Mouse (Mus musculus): ENCODE results near the gene Irak2. TPM values are rescaled to one million over a fixed set of nuclear protein-coding genes. Genes with fewer than 3 reads are reported as not detected.
"Not testable (repeated sequence)": the region's sequence is repeated elsewhere in the genome, so short reads cannot be mapped to it uniquely, and the experiment has no call there.

The Irak2 gene
- total RNA-seq, 2 experiments from 2014 or later: 15.8 to 23.3 TPM

DNA sequence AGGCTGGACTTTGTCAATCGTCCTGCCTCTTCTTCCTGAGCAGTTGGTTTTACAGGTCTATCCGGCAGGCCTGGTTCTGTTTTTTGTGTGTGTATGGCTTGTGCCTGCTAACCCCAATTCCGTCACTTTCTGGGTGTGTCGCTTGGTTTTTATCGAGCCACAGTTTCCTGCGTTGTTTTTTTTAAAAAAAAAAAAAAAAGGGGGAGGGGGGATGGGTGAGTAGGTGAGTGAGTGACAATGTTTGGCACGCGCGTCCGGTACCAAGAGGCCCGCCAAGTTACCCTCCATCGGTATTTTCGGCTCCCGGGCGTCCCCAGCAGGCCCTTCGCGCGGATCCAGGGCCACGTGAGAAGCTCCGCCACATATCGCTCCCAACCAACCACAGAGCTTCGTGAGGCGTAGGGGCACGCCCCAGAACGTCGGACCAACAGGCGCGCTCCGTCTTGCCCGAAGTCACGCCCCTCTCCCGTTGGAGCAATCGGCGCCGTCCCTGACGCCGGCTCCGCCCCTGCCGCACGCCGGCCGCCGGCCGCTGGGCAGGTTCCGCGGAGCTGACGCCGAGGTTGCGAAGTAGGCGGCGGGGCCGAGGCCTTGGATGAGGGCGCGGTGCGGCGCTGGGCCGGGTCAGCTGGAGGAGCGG is 58.4 kb downstream of the Irak2 start, which contains the start of gene Tatdn2:
TSS of gene Tatdn2 (plus strand) at position 469 of the 640 bp plus-strand sequence.
- peak; percentile 97 for DNase-seq

DNA sequence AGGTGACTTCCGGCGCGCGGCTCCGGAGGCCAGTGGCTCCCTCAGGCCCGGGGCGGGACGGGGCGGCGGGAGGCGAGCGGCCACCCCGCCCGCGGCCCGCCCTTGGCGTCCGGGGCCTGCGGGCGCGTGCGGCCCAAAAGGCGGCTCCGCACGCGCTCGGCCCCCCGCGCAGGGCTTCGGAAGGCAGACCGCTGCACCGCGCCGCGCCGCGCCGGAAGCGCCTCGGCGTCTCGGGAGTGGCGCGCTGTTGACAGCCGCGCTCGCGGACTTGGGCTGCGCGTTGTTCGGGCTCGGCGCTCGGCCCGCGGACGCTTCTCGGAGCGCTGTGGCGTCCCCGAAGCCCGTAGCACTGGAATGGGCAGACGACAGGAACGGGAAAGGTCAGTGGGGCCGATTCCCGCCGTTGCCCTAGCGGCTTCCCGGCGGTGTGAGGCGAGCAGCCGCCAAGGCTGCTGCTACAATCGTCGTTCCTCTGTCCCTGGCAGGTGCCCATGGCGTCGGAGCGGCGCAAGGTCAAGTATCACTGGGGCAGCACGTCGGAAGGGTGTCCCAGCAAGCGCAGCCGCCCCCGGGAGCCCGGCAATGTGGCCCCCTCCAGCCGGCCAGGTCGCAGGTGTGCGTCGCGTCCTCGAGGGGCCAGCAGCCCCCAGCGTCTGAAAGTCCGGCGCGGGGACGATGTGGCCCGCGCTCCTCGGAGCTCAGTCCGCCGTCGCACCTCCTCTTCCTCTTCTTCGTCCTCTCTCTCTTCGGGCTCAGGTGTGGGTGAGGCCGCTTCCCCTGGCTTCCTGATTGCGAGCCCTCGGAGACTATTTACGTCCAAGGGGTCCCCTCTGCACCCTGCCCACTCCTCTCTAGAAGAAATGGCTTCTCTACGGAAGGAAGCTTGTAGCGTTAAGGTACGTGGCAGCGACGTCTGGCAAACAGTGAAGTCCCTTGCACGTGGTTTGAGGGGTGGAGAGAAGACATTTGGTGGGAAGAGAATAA is 59.2 kb downstream of the Irak2 start:
- DNase-seq: peak; percentile 63

DNA sequence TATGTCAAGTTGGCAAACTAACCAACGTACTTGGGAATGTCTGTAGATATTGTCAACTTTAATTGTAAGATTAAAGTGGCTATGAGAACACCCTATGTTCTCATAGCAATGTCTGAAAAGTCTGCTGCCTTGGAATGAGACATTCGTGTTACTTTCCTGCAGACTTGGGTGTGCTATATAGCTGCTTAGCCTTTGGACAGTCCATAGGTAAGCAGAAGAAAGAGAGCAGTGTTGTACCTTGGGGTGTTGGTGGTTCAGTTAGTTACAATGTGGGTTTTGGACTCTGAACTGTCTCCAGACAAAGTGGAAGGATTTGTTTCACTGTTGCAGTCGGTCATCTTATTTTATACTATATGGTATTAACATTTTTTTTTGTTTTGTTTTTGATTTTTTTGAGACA is 74.5 kb downstream of the Irak2 start:
- no peak for DNase-seq

DNA sequence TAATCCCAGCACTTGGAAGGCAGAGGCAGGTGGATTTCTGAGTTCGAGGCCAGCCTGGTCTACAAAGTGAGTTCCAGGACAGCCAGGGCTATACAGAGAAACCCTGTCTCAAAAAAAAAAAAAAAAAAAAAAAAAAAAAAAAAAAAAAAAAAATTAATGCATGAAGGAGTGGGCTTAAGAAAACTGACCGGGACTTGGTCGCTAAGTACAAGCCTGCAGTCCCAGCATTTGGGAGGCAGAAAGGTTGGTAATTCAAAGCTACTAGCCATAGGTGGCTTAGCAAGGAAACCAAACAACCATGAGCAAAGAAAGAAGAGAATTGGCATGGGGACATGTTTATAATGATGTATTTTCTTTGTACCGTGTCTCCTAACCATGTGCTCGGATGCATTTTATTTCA is 75.1 kb downstream of the Irak2 start:
- DNase-seq: not testable (repeated sequence)

DNA sequence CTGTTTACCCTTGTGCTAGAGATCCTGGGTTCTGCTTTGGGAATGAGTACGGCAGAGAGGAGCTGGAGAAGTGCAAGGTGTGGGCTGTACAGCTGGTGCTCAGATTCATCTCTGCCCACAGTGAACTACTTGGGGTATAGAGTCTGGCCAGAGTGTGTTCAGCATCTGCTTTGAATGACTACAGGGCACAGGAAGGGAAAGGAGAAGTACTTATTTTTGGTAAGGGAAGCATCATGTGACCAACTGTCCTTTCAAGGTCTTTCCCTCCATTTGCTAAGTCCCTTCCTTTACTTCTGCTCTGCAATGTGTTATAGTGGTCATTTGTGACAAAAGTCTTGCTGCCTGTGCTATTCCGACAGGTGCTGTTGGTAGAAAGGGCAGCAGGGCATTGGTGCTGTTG is 76.0 kb downstream of the Irak2 start:
- DNase-seq: no peak

DNA sequence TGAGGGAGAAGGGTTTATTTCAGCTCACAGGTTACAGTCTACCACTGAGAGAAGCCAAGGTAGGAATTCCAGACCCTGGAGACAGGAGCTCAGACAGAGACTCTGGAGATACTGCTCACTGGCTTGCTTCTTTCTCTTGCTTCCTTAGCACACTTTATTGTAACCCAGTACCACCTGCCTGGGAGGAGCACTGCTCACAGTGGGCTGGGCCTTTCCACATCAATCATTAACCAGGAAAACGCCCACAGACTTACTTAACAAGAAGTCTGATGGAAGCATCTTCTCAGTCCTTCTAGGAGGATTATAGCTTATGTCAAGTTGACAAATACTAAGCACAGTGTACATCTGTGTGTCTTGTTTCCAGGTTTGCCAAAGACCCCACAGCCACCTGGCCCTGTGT is 76.5 kb downstream of the Irak2 start:
- DNase-seq: no peak

DNA sequence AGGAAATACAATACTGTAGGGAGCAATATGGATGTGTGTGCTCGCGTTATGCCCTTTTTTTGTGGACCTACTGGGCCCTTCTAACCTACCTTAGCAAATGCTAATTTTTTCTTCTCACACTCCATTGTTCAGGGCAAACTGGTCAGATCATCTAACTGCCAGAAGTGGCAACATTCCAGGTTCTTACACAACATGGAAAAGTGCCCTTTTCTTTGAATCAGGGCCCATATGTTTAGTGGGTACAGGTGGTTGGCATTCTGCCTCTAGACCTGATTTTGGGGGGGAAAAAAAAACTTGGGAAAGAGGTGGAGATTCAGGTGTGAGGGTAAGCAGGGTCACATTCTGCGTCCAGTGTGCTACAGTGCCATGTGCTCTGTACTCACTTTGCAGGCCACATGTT is 79.3 kb downstream of the Irak2 start:
- DNase-seq: peak; percentile 36

DNA sequence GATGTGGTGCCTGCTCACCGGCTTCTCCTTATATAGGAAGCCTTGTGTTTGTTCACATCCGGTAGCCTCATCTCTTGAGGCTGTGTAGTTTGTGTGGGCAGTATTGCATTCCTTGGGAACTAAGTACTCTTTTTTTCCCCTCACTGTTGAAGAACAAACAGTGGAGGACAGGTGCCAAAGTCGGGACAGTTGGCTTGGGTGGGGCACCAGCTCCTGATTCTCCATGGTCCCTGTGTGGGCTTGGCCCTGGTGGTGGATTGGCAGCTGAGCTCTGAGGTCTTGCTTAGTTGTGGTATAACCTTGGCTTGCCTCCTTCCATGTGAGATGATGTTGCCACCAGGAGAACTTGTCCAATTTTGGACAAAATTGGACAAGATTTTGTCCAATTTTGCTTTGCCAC is 81.6 kb downstream of the Irak2 start, which contains the start of gene Ghrl:
TSS of gene Ghrl (minus strand) at position 3 of the 400 bp plus-strand sequence.
- no peak for DNase-seq

DNA sequence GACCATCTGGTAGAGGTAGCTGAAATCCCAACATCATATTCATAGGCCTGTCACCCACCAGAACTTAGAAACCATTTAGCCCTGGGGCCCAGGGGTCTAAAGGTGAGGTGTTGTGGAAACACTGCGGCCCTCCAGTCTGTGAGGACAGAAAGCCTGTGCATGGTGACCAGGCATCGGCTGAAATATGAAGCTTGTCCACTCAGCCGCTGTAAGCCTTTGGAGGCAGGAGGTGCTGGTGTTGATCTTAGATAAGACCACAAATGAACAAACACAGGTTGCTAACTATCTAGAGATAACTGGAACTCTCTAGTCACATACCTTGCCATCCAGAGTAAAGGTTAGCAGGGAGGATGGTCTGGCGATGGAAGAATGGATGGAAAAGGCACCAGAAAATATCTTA is 82.8 kb downstream of the Irak2 start:
- no peak for DNase-seq

DNA sequence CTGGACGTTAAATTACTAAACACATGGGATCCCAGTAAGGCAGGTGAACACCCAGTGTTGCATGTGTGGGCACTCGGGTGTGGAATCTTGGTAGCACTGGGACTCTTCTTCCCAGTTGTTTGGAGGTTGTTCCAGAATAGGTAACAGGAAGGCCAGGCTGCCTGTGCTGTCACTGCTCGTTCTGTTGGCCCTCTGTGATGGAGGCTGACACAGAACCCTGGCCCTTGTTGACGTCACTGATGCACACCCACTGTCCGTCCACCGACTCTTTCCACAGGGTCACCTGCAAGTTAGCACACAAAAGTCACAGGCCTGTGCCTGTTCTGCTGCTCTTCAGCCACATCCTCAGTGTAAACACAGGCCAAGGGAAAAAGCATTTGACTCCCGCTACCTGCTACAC is 89.9 kb downstream of the Irak2 start:
- no peak for DNase-seq

DNA sequence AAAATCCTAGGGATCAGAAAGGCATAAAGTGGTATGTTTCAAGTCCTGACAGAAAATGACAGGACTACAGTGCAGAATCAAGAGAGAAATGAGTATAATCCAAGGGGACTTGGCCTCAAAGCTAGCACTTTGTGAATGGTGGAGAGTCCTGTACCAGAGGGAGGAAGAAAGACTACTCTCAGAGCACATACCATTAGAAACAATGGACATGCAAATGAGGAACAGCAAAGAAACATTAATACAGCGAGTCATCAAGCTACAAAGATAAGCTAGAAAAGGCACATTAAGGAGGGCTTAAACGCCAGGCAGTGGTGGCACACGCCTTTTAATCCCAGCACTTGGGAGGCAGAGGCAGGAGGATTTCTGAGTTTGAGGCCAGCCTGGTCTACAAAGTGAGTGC is 93.0 kb downstream of the Irak2 start:
- no peak for DNase-seq

DNA sequence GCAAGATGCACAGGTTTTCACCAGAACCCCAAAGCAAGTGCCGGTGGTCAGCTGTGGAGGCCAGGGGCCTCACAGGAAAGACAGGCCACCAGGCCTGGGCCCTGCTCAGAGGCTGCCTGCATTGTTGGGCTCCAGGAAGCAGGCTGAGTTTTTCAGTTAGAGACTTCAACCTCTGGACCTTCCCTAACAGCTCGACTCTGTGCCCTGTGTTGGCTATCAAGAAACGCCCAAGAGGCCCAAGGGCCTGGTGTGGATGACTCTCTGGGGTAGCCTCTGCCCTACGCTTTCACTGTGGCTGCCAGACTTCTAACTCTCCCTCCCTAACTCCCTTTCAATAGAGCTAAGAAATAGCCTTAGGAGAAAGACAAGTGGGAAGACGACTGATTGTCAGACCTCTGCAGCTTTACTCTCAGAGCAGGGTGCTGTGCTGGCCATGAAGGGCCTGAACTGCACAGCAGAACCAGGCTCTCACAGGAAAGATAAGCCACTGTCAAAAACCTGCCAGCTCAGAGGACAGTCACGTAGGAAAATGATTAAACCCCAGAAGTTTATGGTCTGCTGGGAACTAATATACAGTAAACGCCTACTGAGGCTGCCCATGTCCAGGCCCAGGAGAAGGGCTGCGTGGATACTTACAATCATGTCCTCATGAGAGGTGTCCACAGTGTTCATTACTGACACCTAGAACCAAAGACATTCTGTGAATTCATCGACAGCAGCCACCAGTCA is 99.2 kb downstream of the Irak2 start:
- DNase-seq: no peak

DNA sequence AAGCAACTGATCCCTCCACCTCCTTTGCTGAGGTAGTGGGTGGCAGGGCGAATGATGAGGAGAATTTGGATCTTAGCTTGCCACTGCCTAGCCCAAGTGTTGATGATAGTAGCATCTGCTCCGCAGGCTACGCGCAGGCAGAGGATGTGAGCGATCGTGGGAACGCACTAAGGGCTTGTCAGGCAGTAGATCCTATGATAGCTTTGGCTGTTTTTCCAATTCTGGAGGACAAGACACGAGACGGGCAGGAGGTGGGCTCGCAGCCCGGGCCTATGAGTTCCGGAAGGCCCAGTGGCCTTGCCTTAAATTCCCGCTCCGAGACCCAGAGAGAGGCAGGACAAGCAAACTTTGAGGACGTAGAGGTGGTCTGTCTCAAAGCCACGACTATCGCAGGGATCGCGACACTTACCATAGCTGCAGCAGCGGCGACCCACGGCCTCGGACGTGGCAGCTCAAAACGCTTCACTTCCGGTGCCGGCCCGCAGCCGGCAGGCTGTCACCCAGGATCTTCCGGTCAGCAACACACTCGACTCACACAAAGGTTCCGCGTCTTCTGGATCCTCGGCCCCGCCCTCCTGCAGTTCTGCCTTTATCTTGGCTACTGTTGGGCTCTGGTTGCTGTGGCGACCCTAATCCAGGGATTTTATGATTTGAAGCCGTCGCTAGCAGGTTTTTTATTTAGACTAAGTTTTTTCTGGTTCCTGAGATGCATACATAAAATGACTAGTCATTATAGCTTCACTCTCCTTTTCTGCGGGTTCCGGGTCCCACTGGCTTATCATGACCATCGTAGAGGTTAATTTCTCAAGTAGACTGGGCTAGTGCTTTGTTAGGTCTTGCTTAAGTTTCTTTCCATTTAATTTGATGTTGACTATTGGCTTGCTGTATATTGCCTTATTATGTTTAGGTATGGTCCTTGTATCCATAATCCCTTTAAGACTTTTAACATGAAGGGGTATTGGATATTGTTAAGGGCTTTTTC is 102.3 kb downstream of the Irak2 start, which contains the start of gene Sec13:
TSS of gene Sec13 (minus strand) at position 508 of the 982 bp plus-strand sequence.
- peak; percentile 91 for DNase-seq

DNA sequence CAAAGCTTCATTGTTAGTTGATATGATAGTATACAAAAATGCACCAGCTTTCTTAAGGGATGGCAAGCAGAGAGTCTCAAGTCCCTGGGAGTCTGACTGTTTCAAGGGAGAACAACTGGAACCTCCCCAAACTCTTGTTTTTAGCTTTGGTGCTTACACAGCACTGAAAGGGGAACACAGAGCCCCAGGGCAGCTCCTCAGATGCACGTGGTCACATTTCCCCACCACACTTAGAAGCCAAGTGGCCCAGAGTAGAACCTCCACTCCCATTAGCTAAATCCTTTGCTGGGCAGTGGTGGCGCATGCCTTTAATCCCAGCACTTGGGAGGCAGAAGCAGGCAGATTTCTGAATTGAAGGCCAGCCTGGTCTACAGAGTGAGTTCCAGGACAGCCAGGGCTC is 103.2 kb downstream of the Irak2 start:
- no peak for DNase-seq

DNA sequence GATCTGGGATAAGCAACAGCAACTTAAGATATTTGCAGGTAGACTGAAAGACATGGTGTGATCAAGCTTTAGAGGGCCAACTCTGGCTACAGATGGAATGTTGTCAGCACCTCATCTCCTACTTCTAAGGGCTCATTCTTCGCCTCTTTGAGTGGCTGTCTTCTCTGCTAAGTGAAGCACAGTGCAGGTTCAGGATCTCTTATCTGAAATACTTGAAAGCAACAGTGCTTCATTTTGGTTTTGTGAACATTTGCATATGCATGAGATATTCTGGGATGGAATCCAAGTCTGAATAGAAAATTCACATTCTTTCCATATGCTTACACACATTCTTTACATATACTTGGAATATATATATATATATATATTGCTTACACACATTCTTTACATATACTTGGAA is 104.1 kb downstream of the Irak2 start:
- DNase-seq: no peak

DNA sequence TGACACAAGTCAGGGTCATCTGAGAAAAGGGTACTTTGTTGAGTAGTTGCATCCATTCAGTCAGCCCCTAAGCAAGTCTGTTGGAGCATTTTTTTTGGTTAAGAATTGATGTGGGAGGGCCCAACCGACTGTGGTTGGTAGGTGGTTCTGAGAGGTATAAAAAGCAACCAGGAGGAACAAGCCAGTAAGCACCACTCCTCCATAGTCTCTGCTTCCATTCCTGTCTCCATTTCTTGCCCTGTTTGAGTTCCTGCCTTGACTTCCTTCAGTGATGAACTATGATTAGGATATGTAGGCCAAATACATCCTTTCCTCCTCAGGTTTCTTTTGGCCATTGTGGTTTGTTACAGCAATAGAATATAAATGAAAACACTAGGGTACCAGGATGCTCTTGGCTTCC is 104.8 kb downstream of the Irak2 start:
- no peak for DNase-seq

Small RNA genes within 50 kb of the gene (microRNA-seq; reads per million reads assigned to microRNA genes)
- 3.7 reads per million for gene Mir7042

Other genes starting within 250 kb of the Irak2 start
- gene Ttll3, start 249.2 kb upstream of the Irak2 start, total RNA-seq (2021): 1 to 10 TPM; 1.8 to 4.3 TPM
- gene Rpusd3, start 219.1 kb upstream of the Irak2 start, total RNA-seq (2021): 10 to 100 TPM; 16.4 to 24.4 TPM
- 100 to 1,000 TPM; 397 to 418 TPM for gene Cidec, start 202.7 kb upstream of the Irak2 start, total RNA-seq (2021)
- 10 to 100 TPM; 47.6 to 48.4 TPM for gene Jagn1, start 195.9 kb upstream of the Irak2 start, total RNA-seq (2021)
- gene Il17re, start 180.0 kb upstream of the Irak2 start, total RNA-seq (2021): 1 to 10 TPM; 1.1 to 1.5 TPM
- gene Il17rc, start 167.0 kb upstream of the Irak2 start, total RNA-seq (2021): 10 to 100 TPM; 22.6 to 25.0 TPM
- gene Creld1, start 155.2 kb upstream of the Irak2 start, total RNA-seq (2021): 10 to 100 TPM; 35.8 to 43.1 TPM
- under 1 TPM; 0.30 to 0.55 TPM for gene Prrt3, start 136.5 kb upstream of the Irak2 start, total RNA-seq (2021)
- 10 to 100 TPM; 76.9 to 81.2 TPM for gene Emc3, start 106.8 kb upstream of the Irak2 start, total RNA-seq (2021)
- gene Fancd2, start 106.8 kb upstream of the Irak2 start, total RNA-seq (2021): 1 to 10 TPM; 5.0 to 7.0 TPM
- not detected for gene Fancd2os, start 37.8 kb upstream of the Irak2 start, total RNA-seq (2021)
- gene Brk1, start 33.7 kb upstream of the Irak2 start, total RNA-seq (2021): 100 to 1,000 TPM; 139 to 159 TPM
- gene Vhl, start 14.5 kb upstream of the Irak2 start, total RNA-seq (2021): 10 to 100 TPM; 24.7 to 26.3 TPM
- gene Tatdn2, start 58.6 kb downstream of the Irak2 start, total RNA-seq (2021): 10 to 100 TPM; 53.5 to 58.7 TPM
- gene Ghrl, start 81.4 kb downstream of the Irak2 start, total RNA-seq (2021): not detected
- gene Sec13, start 102.3 kb downstream of the Irak2 start, total RNA-seq (2021): 100 to 1,000 TPM; 103 to 113 TPM